Mouse (Mus musculus) erythroblast, embryonic 14.5 days (primary cell): ENCODE data around the gene Tmem245. TPM values are rescaled to one million over a fixed set of nuclear protein-coding genes. Genes with fewer than 3 reads are reported as not detected.
"Not testable (repeated sequence)": the region's sequence is repeated elsewhere in the genome, so short reads cannot be mapped to it uniquely, and the experiment has no call there.

ENCODE experiments used
- H3K27me3 ChIP-seq: 2 replicates; pipeline ENCODE4 v1.6.1; 2012; ENCODE audit warnings: inconsistent platforms; ENCODE audit not compliant: control insufficient read depth
- H3K36me3 ChIP-seq: 2 replicates; pipeline ENCODE4 v1.6.1; 2012; ENCODE audit warnings: mild to moderate bottlenecking, inconsistent platforms; ENCODE audit not compliant: control insufficient read depth
- H3K4me1 ChIP-seq: 2 replicates; pipeline ENCODE4 v1.6.1; 2012; ENCODE audit warnings: inconsistent platforms; ENCODE audit not compliant: control insufficient read depth
- H3K4me3 ChIP-seq: replicated peaks from 2 replicates; pipeline ENCODE3; 2012; ENCODE audit warnings: moderate library complexity, mild to moderate bottlenecking, inconsistent platforms
- H3K9me3 ChIP-seq: 2 replicates; pipeline ENCODE4 v1.6.1; 2012; ENCODE audit warnings: low read length, inconsistent platforms, mixed read lengths; ENCODE audit not compliant: control insufficient read depth
- GATA1 ChIP-seq: IDR thresholded peaks from 2 replicates; pipeline ENCODE4 v1.6.1; 2012; ENCODE audit warnings: low read length, inconsistent platforms, mixed read lengths
- TAL1 ChIP-seq: IDR thresholded peaks from 3 replicates; pipeline ENCODE4 v1.6.1; 2012; ENCODE audit warnings: low read length, inconsistent platforms, mixed read lengths
- polyA plus RNA-seq: library from polyadenylated mRNA; stranded (reverse); fragments of >175 nt; gene quantifications from 2 replicates; pipeline ENCODE4 v1.2.3, GENCODE M21; 2012

The Tmem245 gene
- polyA plus RNA-seq, 1 experiment, result 0.01 TPM

- TF ChIP-seq TAL1 (no peak), GATA1 (no peak)
- Histone ChIP-seq H3K4me3 (no peak overlapping the region), H3K27me3 (no peaks in the 10 kb centered on the region), H3K36me3 (peaks cover 39% of the 10 kb centered on the region), H3K9me3 (no peaks in the 10 kb centered on the region), H3K4me1 (peaks cover 6% of the 10 kb centered on the region)
Measured at GRCm38 (mm10) chr4:56892501-56893115, 54.6 kb downstream of the Tmem245 start.

DNA sequence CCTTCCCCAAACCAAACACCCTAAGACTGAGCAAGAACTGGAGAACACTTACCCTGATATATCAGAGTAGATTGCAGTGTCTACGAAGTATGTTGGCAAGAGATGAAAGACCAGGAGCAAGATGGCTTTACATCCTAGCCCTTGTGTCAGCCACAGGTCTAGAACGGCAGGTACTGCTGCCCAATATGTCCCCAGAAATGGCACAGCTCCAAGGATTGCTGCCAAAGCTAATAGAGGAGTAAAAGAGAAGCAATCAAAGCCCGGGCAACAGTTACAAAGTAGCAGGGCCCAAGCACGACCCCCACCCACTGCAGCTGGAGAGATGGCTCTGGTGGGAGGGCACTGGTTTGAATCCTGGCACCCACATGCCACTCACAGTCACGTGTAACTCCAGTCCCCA, 58.8 kb downstream of the Tmem245 start:
- Histone ChIP-seq H3K9me3 (no peaks in the 10 kb centered on the region), H3K36me3 (peaks cover 43% of the 10 kb centered on the region), H3K27me3 (no peaks in the 10 kb centered on the region), H3K4me3 (no peak overlapping the region), H3K4me1 (peaks cover 6% of the 10 kb centered on the region)
- TF ChIP-seq GATA1 (no peak), TAL1 (no peak)

DNA sequence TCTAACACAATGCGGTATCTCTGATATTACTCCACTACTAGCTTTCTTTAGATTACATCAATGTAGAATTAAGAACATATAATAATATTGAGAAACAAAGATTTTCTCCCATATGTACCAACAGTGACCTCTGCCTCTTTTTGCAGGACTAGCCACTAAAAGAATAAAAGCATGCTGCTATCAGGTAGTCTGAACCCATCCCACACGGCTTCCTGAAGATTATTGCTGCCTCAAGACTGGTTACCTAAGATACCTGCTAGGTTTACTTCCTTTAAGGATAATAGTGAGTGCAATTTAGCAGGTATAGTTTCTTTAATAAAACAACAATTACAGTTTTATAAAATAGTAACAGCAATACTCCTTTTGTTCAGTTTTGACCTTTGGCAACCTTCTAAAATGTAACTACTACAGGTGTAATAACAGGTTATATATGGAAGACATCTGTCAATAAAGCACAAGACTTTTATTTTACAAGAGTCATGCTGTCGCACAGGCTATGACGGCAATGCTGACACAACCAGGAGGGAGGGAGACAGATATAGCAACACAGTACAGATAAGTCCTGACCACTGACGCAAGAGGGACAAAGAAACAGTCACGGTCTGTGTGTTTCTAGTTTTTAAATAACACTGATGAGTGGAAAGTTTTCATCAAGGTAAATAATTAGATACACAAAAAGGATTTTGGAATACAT, 60.8 kb downstream of the Tmem245 start:
- TF ChIP-seq GATA1, result no peak
- TF ChIP-seq TAL1, result no peak
- Histone ChIP-seq H3K36me3 (peaks cover 48% of the 10 kb centered on the region), H3K4me1 (no peaks in the 10 kb centered on the region)

GRCm38 (mm10) chr4:56880036-56880703, 67.1 kb downstream of the Tmem245 start:
- peaks cover 43% of the 10 kb centered on the region for H3K36me3 ChIP-seq
- TF ChIP-seq TAL1, result no peak
- no peaks in the 10 kb centered on the region for H3K27me3 ChIP-seq

More for the DNA sequence above, 60.8 kb downstream of the Tmem245 start:
- Histone ChIP-seq H3K27me3 (no peaks in the 10 kb centered on the region), H3K9me3 (no peaks in the 10 kb centered on the region), H3K4me3 (no peak overlapping the region)

DNA sequence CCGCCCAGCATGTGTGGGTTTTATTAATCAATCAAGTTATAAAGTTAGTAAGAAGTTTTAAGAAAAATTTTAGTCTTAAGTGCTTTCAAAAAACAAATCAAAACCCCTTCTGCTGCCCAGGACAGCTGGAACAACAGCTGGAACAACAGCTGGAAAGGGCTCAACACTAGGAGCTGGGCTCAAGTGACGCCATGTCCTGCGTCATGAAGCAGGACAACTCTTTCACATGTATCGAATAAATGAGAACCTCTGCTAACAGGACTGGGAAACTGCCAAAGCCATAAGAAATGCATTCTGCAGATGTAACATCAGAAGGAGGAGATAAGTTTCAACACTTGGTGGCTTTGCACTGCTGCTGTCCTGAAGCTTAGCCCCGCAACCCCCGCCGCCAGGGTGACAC, 68.3 kb downstream of the Tmem245 start:
- TF ChIP-seq GATA1 (no peak), TAL1 (no peak)
- no peak overlapping the region for H3K4me3 ChIP-seq
- peaks cover 39% of the 10 kb centered on the region for H3K36me3 ChIP-seq
- H3K9me3 ChIP-seq, result no peaks in the 10 kb centered on the region
- H3K27me3 ChIP-seq, result no peaks in the 10 kb centered on the region
- H3K4me1 ChIP-seq, result no peaks in the 10 kb centered on the region

More at GRCm38 (mm10) chr4:56880036-56880703, 67.1 kb downstream of the Tmem245 start:
- H3K4me3 ChIP-seq, result no peak overlapping the region
- no peaks in the 10 kb centered on the region for H3K4me1 ChIP-seq
- H3K9me3 ChIP-seq, result no peaks in the 10 kb centered on the region

GRCm38 (mm10) chr4:56870541-56870940, 76.7 kb downstream of the Tmem245 start:
- H3K27me3 ChIP-seq, H3K9me3 ChIP-seq, H3K4me3 ChIP-seq, H3K36me3 ChIP-seq, H3K4me1 ChIP-seq: not testable (repeated sequence)

DNA sequence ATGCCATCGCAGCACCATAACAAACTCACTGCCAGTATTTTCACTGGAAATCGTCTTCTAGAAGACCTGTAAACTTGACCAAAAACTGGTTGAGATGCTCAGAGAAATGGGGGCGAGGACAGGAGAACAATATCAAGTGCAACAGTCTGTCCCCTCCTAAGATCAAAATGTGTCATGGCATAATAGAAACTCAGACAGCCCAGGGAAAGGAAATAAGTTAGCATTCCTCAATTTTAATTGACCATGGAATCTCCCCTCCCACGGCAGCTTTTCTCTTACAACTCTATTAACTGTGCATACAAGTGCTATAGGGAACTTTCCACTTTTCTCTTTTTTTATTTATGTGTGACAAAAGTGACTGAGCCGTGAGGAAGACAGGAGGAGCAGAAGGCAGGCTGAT, 79.5 kb downstream of the Tmem245 start:
- H3K4me1 ChIP-seq, result peaks cover 29% of the 10 kb centered on the region
- no peak for TF ChIP-seq GATA1
- TF ChIP-seq TAL1, result no peak
- no peaks in the 10 kb centered on the region; the same call in 1 of the 2 replicates for H3K36me3 ChIP-seq
- H3K9me3 ChIP-seq, result no peaks in the 10 kb centered on the region
- no peaks in the 10 kb centered on the region for H3K27me3 ChIP-seq
- H3K4me3 ChIP-seq, result no peak overlapping the region

- Histone ChIP-seq H3K27me3 (no peaks in the 10 kb centered on the region), H3K4me1 (peaks cover 42% of the 10 kb centered on the region), H3K36me3 (no peaks in the 10 kb centered on the region), H3K4me3 (no peak overlapping the region), H3K9me3 (no peaks in the 10 kb centered on the region)
- TF ChIP-seq GATA1 (no peak), TAL1 (no peak)
Measured at GRCm38 (mm10) chr4:56865971-56866370, 81.3 kb downstream of the Tmem245 start.

- Histone ChIP-seq H3K27me3 (no peaks in the 10 kb centered on the region), H3K9me3 (no peaks in the 10 kb centered on the region), H3K36me3 (no peaks in the 10 kb centered on the region), H3K4me3 (peak within 1 kb of the TSS; percentile 71), H3K4me1 (peaks cover 42% of the 10 kb centered on the region)
- no peak for TF ChIP-seq GATA1
- no peak for TF ChIP-seq TAL1
Measured at GRCm38 (mm10) chr4:56865003-56865511, 82.2 kb downstream of the Tmem245 start, which contains the start of gene Ctnnal1. Gene Ctnnal1 (minus strand): TSS chr4:56865188.
